Mouse (Mus musculus) heart, adult 2 months (tissue): ENCODE results near the gene Cenph. TPM values are rescaled to one million over a fixed set of nuclear protein-coding genes. Genes with fewer than 3 reads are reported as not detected.

Source experiments
- DNase-seq, 2 experiments: peaks; one replicate each; pipeline ENCODE4 v3.0.0; 2021
- H3K27ac ChIP-seq: fragments of 200-600 bp; 2 replicates; pipeline ENCODE4 v1.8.1; 2022
- H3K27me3 ChIP-seq: fragments of 200-500 bp; 2 replicates; pipeline ENCODE4 v1.6.1; 2012; ENCODE audit warnings: mild to moderate bottlenecking, low read length, inconsistent platforms, mixed read lengths; ENCODE audit not compliant: control insufficient read depth, insufficient read depth
- H3K36me3 ChIP-seq: fragments of 200-500 bp; 2 replicates; pipeline ENCODE4 v1.6.1; 2012; ENCODE audit warnings: low read length, inconsistent platforms; ENCODE audit not compliant: control insufficient read depth, insufficient read depth
- H3K4me1 ChIP-seq: fragments of 200-500 bp; 2 replicates; pipeline ENCODE4 v1.6.1; 2011; ENCODE audit warnings: low read length; ENCODE audit not compliant: control insufficient read depth, insufficient read depth
- H3K4me3 ChIP-seq: fragments of 200-600 bp; 2 replicates; pipeline ENCODE4 v1.8.1; 2022
- H3K79me2 ChIP-seq: fragments of 200-500 bp; replicated peaks from 2 replicates; pipeline ENCODE4 v1.6.1; 2012; ENCODE audit warnings: mild to moderate bottlenecking, inconsistent platforms, low read length, moderate library complexity, mixed read lengths; ENCODE audit not compliant: control insufficient read depth, insufficient read depth
- H3K9ac ChIP-seq: fragments of 200-500 bp; 2 replicates; pipeline ENCODE4 v1.6.1; 2012; ENCODE audit warnings: low read depth, mild to moderate bottlenecking, control low read depth, inconsistent platforms, low read length, mixed read lengths
- CTCF ChIP-seq: fragments of 200-600 bp; IDR thresholded peaks from 2 replicates; pipeline ENCODE4 v1.8.1; 2022; ENCODE audit warnings: antibody characterized with exemption, mild to moderate bottlenecking, moderate library complexity
- EP300 ChIP-seq: fragments of 200-500 bp; IDR thresholded peaks from 2 replicates; pipeline ENCODE4 v1.6.1; 2011; ENCODE audit warnings: low read depth, low read length, control low read depth; ENCODE audit not compliant: insufficient read depth
- POLR2A ChIP-seq: fragments of 200-500 bp; IDR thresholded peaks from 2 replicates; pipeline ENCODE4 v1.6.1; 2011; ENCODE audit warnings: mild to moderate bottlenecking, low read depth, low read length, control low read depth; ENCODE audit not compliant: insufficient read depth
- WGBS: fragments of 180-500 bp; shearing (Covaris S2); methylation state at CpG from one replicate; pipeline ENCODE4 v1.1.7; 2018; 5-methylcytosine and 5-hydroxymethylcytosine counted together
- intact Hi-C: fragments of 180-260 bp; cut with DNase I; formaldehyde crosslinking; loops from one replicate; pipeline ENCODE4 v1.15.1; 2025
- long read RNA-seq: library from polyadenylated mRNA; stranded (forward); transcript quantifications from one replicate; pipeline ENCODE4 v2.0.0, GENCODE M21; 2021
- polyA plus RNA-seq: library from polyadenylated mRNA; depleted of rRNA; stranded (reverse); fragments of >200 nt; gene quantifications from 2 replicates; pipeline ENCODE4 v1.2.3, GENCODE M21; 2012; rRNA removed
- total RNA-seq, 2 experiments: library from RNA; stranded (reverse); gene quantifications; 2 replicates each; pipeline ENCODE4 v1.2.3; 2021

Gene Cenph
- total RNA-seq, result under 1 TPM in 1 of 2 experiments, not detected in 1; 0.23 TPM
- 0.08 TPM in 1 of 2 replicates, not detected in the other for polyA plus RNA-seq
- long read RNA-seq, result 0 reads

DNA sequence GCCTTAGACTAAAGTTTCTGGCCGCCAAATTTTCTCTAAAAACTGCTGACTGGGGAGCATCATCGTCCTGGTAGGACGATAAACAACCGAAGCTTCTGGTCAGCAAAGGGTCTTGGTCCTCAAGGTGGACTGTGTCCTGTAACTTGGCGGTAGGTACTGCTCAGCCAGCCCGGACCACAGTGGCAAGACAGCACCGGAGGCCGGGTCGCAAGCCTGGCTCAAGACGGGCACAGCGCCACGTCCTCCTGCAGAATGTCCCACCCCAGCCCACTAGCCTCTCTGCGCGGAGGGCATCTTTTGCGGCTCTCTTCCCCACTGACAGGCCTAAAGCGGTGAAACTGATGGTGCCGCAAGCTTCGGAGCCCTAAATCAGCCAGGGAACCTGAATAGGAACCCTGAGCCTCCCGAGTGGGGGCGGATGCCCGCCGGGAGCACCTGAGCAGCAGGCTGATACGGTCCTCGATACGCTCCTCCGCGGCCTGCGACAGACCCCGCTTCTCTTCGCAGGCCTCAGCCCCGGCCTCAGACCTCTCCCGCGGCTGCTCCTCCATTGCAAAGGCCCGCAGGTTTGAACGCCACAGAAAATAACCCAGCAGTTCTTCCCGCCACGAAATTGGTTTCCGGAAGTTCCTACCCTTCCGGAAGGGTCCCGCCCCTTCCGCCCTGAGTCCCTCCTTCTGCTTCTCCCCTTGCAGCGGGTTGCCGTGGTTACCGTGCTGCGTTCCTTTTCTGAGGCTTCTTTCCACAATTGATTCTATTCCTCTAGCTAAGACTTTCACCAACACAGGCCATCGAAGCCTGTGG is at the start of gene Cenph:
TSS of gene Cenph (minus strand) at position 648 of the 804 bp plus-strand sequence.
- Histone ChIP-seq H3K27ac (peak within 1 kb of the TSS; percentile 3; the same call in 1 of the 2 replicates), H3K4me3 (peak within 1 kb of the TSS; percentile 47), H3K79me2 (no peaks in the 10 kb centered on the region), H3K4me1 (peaks cover 1% of the 10 kb centered on the region; the same call in 1 of the 2 replicates), H3K9ac (peak within 1 kb of the TSS; percentile 59), H3K27me3 (no peaks in the 10 kb centered on the region), H3K36me3 (no peaks in the 10 kb centered on the region)
- TF ChIP-seq EP300, result 0 out of 2 replicates have a peak, but pooled peaks have one; percentile 10
- TF ChIP-seq POLR2A, result 0 out of 2 replicates have a peak, but pooled peaks have one; percentile 29
- no peak for TF ChIP-seq CTCF
- under 1% methylated on average over 46 of the region's 46 CpGs for WGBS
- intact Hi-C loops, result loop anchor here (1.0 kb wide), 1 partner anchor 32 kb away; no protein-coding TSS in a partner anchor
- DNase-seq, result peak; percentile 85 to 86

GRCm38 (mm10) chr13:100824916-100825315 is 49.2 kb upstream of the Cenph start:
- H3K36me3 ChIP-seq, result no peaks in the 10 kb centered on the region; the same call in 1 of the 2 replicates
- intact Hi-C loops, result no loop called here
- no peak overlapping the region for H3K9ac ChIP-seq
- no peak overlapping the region for H3K4me3 ChIP-seq
- WGBS, result 93% methylated on average over 3 of the region's 3 CpGs
- no peaks in the 10 kb centered on the region for H3K27me3 ChIP-seq
- DNase-seq, result no peak
- H3K79me2 ChIP-seq, result no peaks in the 10 kb centered on the region
- TF ChIP-seq POLR2A, result no peak
- no peak for TF ChIP-seq EP300
- TF ChIP-seq CTCF, result no peak
- H3K27ac ChIP-seq, result no peak overlapping the region
- H3K4me1 ChIP-seq, result no peaks in the 10 kb centered on the region

GRCm38 (mm10) chr13:100824306-100824705 is 48.6 kb upstream of the Cenph start:
- 71% methylated on average over 6 of the region's 6 CpGs for WGBS
- Histone ChIP-seq H3K27ac (no peak overlapping the region), H3K36me3 (no peaks in the 10 kb centered on the region; the same call in 1 of the 2 replicates), H3K4me1 (no peaks in the 10 kb centered on the region), H3K79me2 (no peaks in the 10 kb centered on the region), H3K9ac (no peak overlapping the region), H3K27me3 (no peaks in the 10 kb centered on the region), H3K4me3 (no peak overlapping the region)
- intact Hi-C loops, result no loop called here
- no peak for DNase-seq
- TF ChIP-seq EP300, result no peak
- no peak for TF ChIP-seq POLR2A
- no peak for TF ChIP-seq CTCF

GRCm38 (mm10) chr13:100823863-100824262 is 48.2 kb upstream of the Cenph start:
- H3K9ac ChIP-seq, result no peak overlapping the region
- H3K4me1 ChIP-seq, result no peaks in the 10 kb centered on the region
- no peak for TF ChIP-seq EP300
- no peak for TF ChIP-seq POLR2A
- no peak for TF ChIP-seq CTCF
- no peak overlapping the region for H3K27ac ChIP-seq
- H3K79me2 ChIP-seq, result no peaks in the 10 kb centered on the region
- H3K36me3 ChIP-seq, result no peaks in the 10 kb centered on the region; the same call in 1 of the 2 replicates
- H3K4me3 ChIP-seq, result no peak overlapping the region
- intact Hi-C loops, result no loop called here
- WGBS, result 95% methylated on average over 3 of the region's 3 CpGs
- H3K27me3 ChIP-seq, result no peaks in the 10 kb centered on the region
- DNase-seq, result no peak

GRCm38 (mm10) chr13:100814451-100814850 is 38.8 kb upstream of the Cenph start:
- TF ChIP-seq POLR2A, result no peak
- no peak for TF ChIP-seq EP300
- TF ChIP-seq CTCF, result no peak
- Histone ChIP-seq H3K36me3 (peaks cover 2% of the 10 kb centered on the region; the same call in 1 of the 2 replicates), H3K4me1 (no peaks in the 10 kb centered on the region), H3K27ac (no peak overlapping the region), H3K27me3 (no peaks in the 10 kb centered on the region), H3K4me3 (no peak overlapping the region), H3K9ac (no peak overlapping the region), H3K79me2 (no peaks in the 10 kb centered on the region)
- WGBS, result 90% methylated on average over 6 of the region's 6 CpGs
- DNase-seq, result no peak
- intact Hi-C loops, result no loop called here

- intact Hi-C loops, result no loop called here
- Histone ChIP-seq H3K4me1 (no peaks in the 10 kb centered on the region), H3K27me3 (no peaks in the 10 kb centered on the region), H3K27ac (no peak overlapping the region), H3K4me3 (no peak overlapping the region), H3K9ac (no peak overlapping the region), H3K36me3 (no peaks in the 10 kb centered on the region; the same call in none of the 2 replicates), H3K79me2 (no peaks in the 10 kb centered on the region)
- TF ChIP-seq EP300, result no peak
- TF ChIP-seq CTCF, result no peak
- no peak for TF ChIP-seq POLR2A
- DNase-seq, result no peak
- 90% methylated on average over 3 of the region's 3 CpGs for WGBS
Measured at GRCm38 (mm10) chr13:100805776-100806175, 30.1 kb upstream of the Cenph start.
